Mouse (Mus musculus) gastrocnemius, postnatal 4 days (tissue): ENCODE measurements around the gene Kitl. TPM values are rescaled to one million over a fixed set of nuclear protein-coding genes. Genes with fewer than 3 reads are reported as not detected.

Experiments used
- DNase-seq, 2 experiments: peaks; one replicate each; pipeline ENCODE4 v3.0.0; 2021 to 2022; ENCODE audit warnings: low spot score in 2 of 2, mixed read lengths in 2 of 2
- long read RNA-seq, 2 experiments: library from polyadenylated mRNA; stranded (forward); transcript quantifications; one replicate each; pipeline ENCODE4 v2.0.0; 2021
- total RNA-seq, 2 experiments: library from RNA; stranded (reverse); gene quantifications; 2 replicates each; pipeline ENCODE4 v1.2.3; 2021

Kitl gene
- total RNA-seq: 10 to 100 TPM; 47.6 to 51.2 TPM
- long read RNA-seq, experiment 1, full-length matches to known transcripts: 67 of 78 reads
- long read RNA-seq, experiment 1, partial matches to known transcripts: 0 of 78 reads
- long read RNA-seq, experiment 1, other reads (novel, unspliced or antisense): 11 of 78 reads
- long read RNA-seq, experiment 2, full-length matches to known transcripts: 54 of 63 reads
- long read RNA-seq, experiment 2, partial matches to known transcripts: 0 of 63 reads
- long read RNA-seq, experiment 2, other reads (novel, unspliced or antisense): 9 of 63 reads

DNA sequence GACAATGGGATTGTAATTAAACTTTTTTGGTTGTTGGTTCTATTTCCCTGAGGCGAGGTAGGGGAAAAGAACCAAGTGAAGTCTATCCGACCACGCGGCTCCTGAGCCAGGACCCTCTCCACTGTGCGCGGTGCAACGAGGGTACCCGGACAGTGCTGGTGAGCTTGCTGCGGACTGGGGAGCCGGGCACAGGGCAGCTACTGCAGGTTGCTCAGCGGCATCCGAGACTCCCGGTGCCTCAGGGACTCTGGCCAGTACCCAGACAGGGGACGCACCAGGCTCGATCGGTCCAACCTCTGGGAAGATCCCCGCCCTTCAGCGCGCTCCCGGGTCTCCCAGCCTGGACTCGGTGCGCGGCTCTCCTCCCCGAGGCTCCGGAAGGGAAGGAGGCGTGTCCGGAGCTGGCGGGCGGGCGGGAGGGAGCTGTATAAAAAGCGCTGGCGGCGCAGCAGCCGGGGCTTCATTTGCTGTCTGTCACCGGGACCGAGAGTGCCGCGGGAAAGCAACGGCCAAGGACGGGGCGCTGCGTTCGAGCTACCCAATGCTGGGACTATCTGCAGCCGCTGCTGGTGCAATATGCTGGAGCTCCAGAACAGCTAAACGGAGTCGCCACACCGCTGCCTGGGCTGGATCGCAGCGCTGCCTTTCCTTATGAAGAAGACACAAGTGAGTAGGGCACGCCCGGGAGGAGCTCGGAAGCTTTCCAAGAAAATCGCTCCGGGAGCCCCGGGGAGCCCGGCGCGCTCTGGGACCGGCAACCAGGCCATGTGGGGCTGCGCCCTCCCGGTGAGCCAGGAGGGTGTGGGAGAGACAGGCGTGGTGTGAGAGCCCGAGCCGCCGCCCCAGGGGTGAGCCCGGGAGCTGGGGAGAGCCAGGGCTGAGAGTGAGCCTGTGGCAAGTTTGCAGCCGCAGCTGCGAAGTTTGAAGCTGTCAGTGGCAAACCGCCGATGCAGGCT, at the start of gene Kitl:
Gene Kitl (plus strand): TSS at position 261 of the 956 bp plus-strand sequence.
- peak; percentile 54 to 73 for DNase-seq

DNA sequence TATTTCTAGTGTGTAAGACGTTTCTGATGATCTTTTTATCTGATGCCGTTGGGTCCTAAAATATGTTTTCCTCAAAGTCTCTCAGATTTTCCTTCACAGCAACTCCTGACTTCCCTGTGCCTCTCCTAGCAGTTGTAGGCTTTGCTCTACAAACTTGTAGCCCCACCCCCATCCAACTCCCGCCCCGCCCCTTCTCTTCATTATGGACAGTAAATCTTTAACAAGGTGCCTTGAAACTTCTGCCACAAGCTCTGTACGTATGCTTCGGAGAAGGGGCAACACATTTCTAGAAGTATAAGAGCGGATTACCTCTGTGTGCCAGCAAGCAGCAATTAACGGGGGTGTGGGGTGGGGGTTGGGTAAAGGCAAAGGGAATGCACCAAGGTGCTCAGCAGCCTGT, 42.6 kb upstream of the Kitl start:
- no peak for DNase-seq

DNA sequence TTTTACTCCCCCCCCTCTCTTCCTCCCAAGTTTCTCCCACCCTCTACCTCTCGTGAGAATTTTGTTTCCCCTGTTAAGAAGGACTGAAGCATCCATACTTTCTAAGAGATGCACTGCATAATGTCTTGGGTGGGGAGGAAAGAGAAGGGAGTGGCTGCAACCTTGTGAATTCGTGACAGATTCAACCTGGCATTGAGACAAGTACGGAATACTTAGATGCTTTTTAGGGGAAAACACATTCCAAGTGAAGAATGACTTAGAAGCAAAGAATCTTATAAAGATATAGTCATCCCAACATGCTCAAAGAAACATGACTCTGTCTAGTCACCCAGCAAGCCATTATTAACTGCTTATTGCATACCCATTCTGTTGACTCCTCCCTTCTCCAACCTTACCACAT, 35.3 kb upstream of the Kitl start:
- no peak for DNase-seq

DNA sequence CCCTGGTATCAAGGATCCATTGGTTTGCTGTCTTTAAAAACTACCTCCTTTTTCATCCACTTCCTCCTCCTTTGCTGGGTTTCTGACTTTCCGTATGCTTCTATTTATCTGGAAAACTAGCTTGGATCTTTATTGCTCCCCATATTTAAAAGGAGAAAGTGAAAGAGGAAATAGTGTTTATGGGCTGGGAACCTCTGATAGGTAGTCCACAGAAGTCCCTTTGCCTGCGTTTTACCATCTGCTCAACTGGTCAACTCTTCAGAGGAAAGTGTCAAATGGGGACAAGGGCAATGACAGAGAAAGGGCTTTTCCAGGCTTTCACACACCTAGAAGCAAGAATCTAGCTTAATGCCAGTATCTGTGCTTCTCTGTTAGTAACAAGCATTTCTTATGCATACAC, 34.5 kb upstream of the Kitl start:
- DNase-seq: no peak

DNA sequence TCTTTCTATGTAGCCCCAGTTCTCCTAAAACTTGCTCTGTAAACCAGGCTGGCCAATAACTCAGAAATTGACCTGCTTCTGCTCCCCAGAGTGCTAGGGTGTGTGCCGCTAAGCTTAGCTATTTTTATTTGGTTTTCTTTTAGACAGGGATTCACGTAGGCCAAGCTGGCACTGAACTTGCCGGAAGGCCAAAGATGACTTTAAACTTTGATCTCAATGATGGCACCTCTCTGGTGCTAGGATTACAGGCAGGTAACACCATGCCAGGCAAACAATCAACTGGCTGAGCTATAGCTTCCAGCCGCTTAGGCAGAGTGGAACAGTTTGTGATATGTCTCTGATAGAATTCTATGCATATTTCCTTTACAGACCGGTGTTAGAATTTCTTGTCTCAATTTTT, 33.5 kb upstream of the Kitl start:
- DNase-seq: no peak

DNA sequence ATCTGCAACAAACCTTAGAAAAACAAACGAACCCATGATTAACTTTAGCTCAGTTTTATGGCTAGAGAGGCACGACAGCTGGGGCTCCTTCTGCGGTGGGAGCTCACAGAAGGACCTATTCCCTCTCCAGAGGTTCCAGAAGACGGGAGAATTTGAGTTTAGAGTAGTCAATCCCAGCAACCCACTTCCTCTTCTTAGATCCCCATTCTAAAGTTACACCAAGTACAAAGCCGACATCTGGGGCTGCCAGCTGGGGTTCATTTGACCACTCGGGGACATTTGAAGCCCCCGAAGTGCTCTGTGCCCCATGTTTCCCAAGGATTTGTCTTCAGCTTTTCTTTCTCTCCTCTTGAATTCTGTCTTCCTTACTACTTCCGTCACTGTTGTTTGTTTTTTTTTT, 28.7 kb upstream of the Kitl start:
- DNase-seq: no peak

DNA sequence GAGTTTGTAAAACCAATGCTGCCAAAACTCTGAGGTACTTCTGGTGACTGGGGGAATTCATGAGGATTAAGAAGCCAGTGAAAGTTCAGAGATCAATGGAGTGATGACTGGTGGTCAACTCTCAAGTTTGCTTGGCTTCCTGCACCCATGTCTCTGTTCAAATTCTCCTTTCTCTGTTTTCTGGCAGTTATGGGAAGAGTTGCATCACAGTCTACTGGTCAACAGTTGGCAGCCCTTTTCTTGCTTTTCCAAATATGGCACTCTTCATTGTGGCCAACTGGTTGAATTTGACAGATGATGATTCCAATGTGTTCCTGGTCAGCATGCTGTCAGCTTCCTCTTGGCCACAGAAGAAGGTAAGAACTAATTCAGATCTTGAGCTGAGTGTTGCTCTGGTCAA, 25.7 kb upstream of the Kitl start:
- DNase-seq: no peak

DNA sequence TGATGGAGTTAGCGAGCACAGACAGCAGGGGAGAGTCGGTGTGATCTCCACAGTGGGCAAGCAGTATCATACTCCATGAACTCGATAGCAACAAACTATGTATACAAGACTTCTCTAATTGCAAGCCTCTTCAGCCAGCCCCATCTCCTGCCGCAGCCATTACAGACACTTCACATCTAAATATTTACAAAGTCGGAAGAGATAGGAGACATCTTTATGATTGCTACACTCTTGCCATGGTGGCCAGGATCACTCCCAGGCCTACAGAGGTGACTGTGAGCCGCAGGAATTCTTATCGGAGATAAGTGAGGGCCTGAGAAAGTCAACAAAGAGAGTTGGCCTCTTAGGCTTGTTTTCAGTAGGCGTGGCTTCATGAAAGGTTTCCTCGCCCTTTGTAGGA, 23.3 kb upstream of the Kitl start:
- DNase-seq: no peak

DNA sequence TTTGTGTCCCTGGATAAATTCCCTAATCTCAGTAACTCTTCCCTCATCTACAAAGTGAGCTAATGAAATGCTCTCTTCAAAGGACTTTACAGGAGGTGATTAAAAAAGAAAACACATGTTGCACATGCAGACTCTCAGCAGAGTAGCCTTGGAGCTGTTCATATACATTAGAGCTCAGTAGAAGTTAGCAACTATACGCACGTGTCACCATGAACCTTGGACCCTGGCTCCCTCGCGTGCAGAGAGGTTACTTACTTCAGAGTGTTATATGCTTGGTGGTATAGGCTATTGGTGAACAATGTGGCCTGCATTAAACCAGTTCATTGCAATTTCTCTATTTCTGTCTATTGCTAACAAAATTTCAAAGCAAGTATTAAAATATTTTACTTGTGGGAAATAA, 14.0 kb upstream of the Kitl start:
- DNase-seq: no peak

DNA sequence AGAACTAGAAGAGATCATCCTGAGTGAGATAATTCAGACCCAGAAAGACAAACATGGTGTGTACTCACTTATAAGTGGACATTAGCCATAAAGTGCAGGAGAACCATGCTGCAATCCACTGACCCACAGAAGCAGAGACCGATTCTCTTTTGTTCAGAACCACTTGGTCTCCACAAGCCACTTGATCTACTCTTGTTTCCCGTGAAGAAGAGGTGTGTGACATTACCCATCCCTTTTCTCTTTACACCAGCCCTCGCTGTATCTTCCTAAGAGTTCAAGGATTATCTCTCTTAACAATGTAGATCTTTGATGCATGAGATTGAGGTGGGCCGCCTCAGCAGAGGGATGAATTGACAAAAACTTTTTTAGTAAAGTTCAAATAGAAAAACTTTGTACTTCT, 11.6 kb upstream of the Kitl start:
- DNase-seq: no peak

DNA sequence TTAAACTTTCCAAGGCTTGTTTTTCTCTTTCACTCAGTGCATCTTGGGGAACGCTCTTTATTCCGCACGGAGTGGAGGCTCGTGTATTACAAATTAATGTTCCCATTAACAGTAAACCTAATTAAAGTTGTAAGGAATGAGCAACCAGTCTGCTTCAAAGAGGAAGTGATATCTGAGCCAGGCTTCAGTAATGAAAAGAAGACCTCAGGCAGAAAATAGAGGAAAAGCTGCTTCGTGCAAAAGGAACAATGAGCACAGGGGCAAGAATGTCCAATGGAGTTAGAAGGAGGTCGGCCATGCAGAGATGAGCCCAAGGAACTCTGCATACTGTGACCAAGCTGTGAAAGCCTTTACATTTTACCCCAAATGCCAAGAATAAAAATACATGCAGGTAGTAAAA, 5.7 kb upstream of the Kitl start:
- no peak for DNase-seq

DNA sequence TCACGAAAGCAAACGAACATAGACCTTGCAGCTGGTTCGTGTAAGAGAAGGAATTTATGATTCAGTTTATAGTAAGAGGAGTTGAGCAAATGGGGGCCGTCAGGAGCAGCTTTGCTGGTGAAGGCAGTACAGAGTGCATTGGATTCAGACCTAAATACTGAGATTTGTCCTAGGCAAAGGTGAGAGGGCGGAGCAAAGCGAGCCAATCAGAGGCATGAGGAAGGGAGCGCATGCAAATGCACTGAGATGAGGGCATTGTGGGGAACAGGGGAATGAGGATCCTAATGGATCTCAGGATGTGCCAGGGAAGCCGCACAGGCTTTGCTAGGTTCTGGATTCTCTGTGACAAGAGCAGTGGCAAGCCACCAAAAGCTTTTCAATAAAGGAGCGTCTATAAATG, 5.1 kb upstream of the Kitl start:
- no peak for DNase-seq

DNA sequence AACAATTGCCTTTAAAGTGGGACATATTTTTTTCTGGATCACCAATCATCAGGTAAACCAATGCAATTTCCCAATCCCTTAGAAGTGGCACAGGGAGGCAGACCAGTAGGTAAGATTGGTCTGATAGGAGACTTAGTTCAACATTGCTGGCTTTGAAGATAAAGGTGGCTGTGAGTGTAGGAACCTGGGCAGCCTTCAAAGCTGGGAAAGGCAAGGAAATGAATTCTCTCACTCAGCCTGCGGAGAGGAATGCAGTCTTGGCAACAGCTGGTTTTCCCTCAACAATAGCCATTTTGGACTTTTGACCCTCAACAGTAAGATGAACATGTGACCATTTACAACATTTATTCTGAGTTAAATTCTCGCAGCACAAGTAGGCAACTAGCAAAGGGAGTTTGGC, 1.3 kb upstream of the Kitl start:
- DNase-seq: no peak

DNA sequence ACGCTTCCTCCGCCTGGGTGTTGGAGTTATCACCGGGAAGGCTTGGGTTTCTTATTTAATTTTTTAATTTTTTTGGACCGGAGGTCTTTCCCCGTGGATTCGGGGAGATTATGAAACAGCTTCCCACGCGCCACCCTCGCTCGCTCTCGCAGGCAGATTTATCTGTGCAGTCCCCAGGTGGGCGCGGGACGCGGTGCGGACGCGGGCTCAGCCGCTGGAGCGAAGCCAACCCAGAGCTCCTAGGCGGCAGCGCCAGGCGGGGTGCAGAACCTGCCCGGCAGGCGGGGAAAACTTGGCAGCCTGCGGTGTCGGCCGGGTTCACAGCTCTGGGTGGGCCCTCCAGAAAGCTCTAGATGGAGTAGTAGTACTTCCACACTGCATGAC, 888 bp downstream of the Kitl start:
- DNase-seq: peak; percentile 38 to 44

DNA sequence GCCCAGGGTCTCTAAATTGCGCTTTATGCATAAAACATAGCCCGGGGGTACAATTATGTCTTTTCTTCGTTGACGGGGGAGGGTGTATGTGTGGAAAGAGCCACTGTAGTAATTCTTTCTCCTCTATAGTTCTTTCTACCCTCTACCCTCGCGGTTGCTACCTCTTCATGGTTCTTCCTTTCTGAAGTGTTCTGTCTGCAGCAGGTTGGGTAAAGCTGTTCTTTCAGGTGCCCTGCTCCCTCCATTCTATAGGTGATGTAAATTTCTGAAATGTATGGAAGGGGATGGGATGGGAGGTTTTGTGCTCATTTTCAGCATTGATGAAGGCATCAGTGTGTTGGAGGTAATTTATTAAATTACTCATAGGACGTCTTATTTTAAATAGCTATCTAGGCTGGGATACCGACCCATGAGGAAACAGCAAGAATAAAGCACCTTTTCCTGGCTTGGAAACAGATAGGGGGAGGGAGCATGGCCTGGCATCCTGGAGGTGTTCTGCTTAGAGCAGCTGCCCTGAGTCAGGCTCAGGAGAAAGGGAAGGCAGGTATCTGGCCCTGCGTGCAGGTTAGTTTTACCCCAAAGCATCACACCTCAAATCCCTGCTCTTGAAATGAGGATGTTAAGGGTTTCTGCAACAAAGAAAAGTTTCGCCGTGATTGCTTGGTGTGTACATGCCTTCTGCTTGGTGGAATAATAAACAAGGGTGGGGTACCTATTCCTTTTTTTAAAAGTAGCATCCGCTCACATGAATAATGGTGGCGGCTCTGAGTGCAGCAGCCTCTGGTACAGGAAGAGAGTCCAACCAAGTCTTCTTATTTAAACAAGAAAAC, 1.7 kb downstream of the Kitl start:
- DNase-seq: no peak

DNA sequence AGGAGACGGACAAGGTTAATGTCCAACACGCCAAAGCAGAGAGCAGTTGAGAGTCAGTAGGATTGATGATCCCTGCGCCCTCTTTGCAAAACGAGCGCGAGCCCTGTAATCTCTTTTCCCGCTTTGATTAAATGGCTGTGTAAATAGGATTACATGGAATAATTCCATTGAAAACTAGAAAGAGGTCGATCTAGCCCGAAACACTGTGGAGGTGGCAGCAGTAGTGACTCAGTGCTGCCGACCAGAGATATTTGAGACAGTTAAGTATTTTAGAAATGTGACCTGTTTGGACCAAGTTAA, 2.3 kb downstream of the Kitl start:
- no peak for DNase-seq

DNA sequence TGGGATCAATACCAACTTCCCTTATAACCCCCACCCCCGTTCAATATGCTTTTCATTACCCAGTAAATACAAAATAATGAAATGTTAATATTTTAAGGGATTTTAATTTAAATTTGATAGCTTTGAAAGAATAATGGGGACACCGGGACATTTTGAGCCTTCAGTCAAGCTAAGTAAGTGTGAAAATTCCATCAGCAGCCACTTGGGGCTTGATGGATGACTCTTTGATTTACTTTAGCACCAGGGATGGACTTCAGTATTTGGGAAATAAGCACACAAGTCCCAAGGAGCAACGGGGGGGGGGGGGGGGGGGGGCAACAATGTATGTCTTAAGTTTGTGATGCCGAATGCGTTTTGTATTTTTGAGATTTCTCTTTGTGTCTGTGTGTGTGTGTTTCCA, 3.1 kb downstream of the Kitl start:
- DNase-seq: no peak

DNA sequence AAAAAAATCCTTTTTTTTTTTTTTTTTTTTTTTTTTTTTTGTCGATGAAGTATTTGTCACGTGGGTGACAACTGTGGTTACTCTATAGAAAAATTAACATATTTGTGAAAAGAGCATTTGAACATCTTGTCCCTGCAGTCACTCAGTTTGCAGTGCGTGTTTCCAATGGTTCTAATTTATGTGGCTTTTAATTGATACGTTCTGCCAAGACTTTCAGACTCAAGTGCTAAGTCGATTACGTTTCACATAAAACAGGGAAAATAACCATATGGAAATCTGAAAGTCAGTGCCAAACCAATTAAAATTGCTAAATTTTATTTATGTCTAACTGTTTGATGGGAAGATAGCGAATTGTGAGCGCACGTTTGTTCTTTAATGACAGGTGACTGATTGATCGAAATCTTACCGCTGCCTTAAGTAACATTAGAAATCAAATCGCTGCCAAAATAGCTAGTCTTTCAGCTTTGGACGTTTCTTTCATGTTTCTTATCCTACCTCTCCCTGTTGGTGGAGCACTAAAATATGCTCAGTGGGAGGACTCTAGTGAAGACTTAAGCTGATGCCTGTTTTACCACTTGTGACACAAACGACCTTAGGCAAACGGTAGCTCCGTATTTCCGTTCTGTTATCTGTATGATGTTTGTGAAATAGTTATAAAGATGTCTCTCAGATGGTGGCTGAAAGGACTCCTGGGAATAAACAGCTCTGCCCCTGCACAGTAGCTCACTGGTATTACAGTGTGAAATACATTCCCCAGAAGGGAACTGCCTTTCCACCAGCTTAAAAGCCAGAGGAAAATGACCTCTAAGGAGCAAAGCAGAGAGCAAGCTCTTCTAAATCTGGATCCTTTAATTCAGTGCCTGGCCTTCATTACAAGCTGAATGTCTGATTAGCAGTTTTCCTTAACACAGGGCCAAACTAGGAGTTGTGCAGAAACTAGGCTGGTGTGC, 4.1 kb downstream of the Kitl start:
- no peak for DNase-seq

DNA sequence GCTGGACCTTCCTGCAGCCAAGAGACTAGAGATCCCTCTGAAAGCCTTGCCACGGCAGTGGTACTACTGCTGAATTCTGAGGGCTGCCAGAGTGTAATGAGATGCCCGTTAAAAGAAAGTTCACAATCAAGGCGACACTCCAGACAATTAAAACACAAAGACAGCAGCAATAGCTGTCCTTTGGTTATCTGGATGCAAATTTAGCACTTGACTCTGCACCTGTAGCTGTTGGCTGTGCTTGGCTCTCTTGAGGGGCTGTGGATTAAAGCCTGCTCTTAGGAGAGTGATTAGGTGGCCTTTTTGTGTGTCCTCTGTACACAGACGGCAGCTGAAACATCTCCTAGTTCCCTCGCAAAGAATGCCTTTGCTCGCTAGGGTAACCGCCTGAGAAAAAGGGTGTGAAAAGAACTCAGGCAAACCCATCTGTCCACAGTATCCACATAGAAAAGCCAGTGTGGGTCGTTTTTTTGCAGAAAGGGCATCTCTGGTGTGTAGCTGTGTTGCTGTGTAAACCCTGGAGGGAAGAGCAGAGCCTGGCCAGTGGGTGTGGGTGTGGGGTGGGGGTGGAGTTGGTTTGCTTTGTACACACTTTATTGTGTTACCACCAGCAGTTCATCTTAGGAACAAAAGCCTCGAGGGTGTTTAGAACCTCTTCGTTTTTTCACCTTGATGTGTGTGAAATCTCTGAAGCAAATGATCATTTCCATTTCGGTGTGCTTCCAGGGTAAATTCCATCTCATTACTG, 6.8 kb downstream of the Kitl start:
- no peak for DNase-seq

DNA sequence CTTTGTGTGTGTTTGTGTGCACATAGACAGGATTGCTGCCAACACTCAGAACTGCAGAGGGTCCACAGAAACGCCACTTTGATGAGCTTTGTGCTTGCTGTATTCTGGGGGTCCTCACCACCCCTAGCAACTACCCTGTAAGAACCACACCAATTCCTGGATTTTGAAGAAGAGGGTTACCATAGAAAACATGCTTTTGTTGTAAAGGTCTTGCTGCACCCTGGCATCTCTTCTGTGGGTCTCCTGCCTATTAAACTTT, 7.3 kb downstream of the Kitl start:
- no peak for DNase-seq
